Mouse (Mus musculus) neural tube, embryonic 14.5 days (tissue): ENCODE data around the gene Trim75. TPM values are rescaled to one million over a fixed set of nuclear protein-coding genes. Genes with fewer than 3 reads are reported as not detected.
A peak's percentile ranks its signal among the peaks of the same experiment; 100 is the strongest.

Experiments
- ATAC-seq: fragments of 200-750 bp; cut with Nextera tagmentation; 2 replicates; pipeline ENCODE4 v1.8.0; 2017; ENCODE audit warnings: low read depth, mild to moderate bottlenecking, moderate TSS enrichment, moderate library complexity
- H3K27ac ChIP-seq: fragments of 300-500 bp; sonication (generic); 2 replicates; pipeline ENCODE4 v1.5.1; 2014; ENCODE audit warnings: low read depth, mild to moderate bottlenecking, control low read depth, low read length, moderate library complexity, mixed read lengths
- H3K27me3 ChIP-seq: fragments of 300-500 bp; sonication (generic); 2 replicates; pipeline ENCODE4 v1.6.1; 2014; ENCODE audit warnings: low read length; ENCODE audit not compliant: control insufficient read depth, insufficient read depth
- H3K36me3 ChIP-seq: fragments of 300-500 bp; sonication (generic); 2 replicates; pipeline ENCODE4 v1.6.1; 2014; ENCODE audit warnings: low read length, mixed read lengths; ENCODE audit not compliant: control insufficient read depth, insufficient read depth
- H3K4me1 ChIP-seq: fragments of 300-500 bp; sonication (generic); 2 replicates; pipeline ENCODE4 v1.6.1; 2014; ENCODE audit warnings: low read length; ENCODE audit not compliant: control insufficient read depth, insufficient read depth
- H3K4me2 ChIP-seq: fragments of 300-500 bp; sonication (generic); 2 replicates; pipeline ENCODE4 v1.6.1; 2014; ENCODE audit warnings: mild to moderate bottlenecking, low read depth, low read length, control low read depth
- H3K4me3 ChIP-seq: fragments of 300-500 bp; sonication (generic); 2 replicates; pipeline ENCODE4 v1.5.1; 2014; ENCODE audit warnings: low read depth, low read length, control low read depth, mixed read lengths
- H3K9ac ChIP-seq: fragments of 300-500 bp; sonication (generic); replicated peaks from 2 replicates; pipeline ENCODE4 v1.6.1; 2014; ENCODE audit warnings: low read depth, mild to moderate bottlenecking, control low read depth, low read length, mixed read lengths
- H3K9me3 ChIP-seq: fragments of 300-500 bp; sonication (generic); 2 replicates; pipeline ENCODE4 v1.6.1; 2016; ENCODE audit warnings: low read length; ENCODE audit not compliant: control insufficient read depth
- WGBS: fragments of 180-500 bp; shearing (Covaris S2); extraction: QIAGEN DNeasy Blood & Tissue Kit; methylation state at CpG from one replicate; pipeline ENCODE4 v1.1.7; 2014; 5-methylcytosine and 5-hydroxymethylcytosine counted together
- polyA plus RNA-seq: library from polyadenylated mRNA; unstranded; fragments of >200 nt; fragmentation: Nextera tagmentation; extraction: Ambion mirVana; gene quantifications from 2 replicates; pipeline ENCODE4 v1.2.1, GENCODE M21; 2014

The Trim75 gene
- polyA plus RNA-seq, 1 experiment from 2014 or later: 0.05 TPM

- peak within 1 kb of the TSS; percentile 52 for H3K4me2 ChIP-seq
- peak within 1 kb of the TSS; percentile 69 for H3K4me3 ChIP-seq
- no peaks in the 10 kb centered on the region for H3K27me3 ChIP-seq
- peak within 1 kb of the TSS; percentile 54 for H3K9ac ChIP-seq
- peak; percentile 94 for ATAC-seq
- H3K27ac ChIP-seq: peak within 1 kb of the TSS; percentile 63
- no peaks in the 10 kb centered on the region; the same call in 1 of the 2 replicates for H3K4me1 ChIP-seq
- no peaks in the 10 kb centered on the region for H3K9me3 ChIP-seq
- 2% methylated on average over 67 of the region's 73 CpGs for WGBS
- H3K36me3 ChIP-seq: no peaks in the 10 kb centered on the region
Observed at GRCm38 (mm10) chr8:64946820-64947697, 40.6 kb downstream of the Trim75 start, which contains the start of gene Tmem192. TSS of gene Tmem192 (plus strand) at chr8:64947185.

GRCm38 (mm10) chr8:64946441-64946819, 41.2 kb downstream of the Trim75 start:
- Histone ChIP-seq H3K9me3 (no peaks in the 10 kb centered on the region), H3K36me3 (no peaks in the 10 kb centered on the region), H3K9ac (no peak overlapping the region), H3K27me3 (no peaks in the 10 kb centered on the region), H3K4me2 (no peak overlapping the region), H3K4me3 (no peak overlapping the region; the same call in 1 of the 2 replicates), H3K4me1 (no peaks in the 10 kb centered on the region; the same call in 1 of the 2 replicates), H3K27ac (no peak overlapping the region)
- no peak for ATAC-seq
- WGBS: 56% methylated on average over 8 of the region's 8 CpGs

- Histone ChIP-seq H3K36me3 (no peaks in the 10 kb centered on the region), H3K4me2 (no peak overlapping the region), H3K9me3 (no peaks in the 10 kb centered on the region), H3K4me1 (no peaks in the 10 kb centered on the region; the same call in 1 of the 2 replicates), H3K4me3 (no peak overlapping the region), H3K27ac (no peak overlapping the region), H3K27me3 (no peaks in the 10 kb centered on the region), H3K9ac (no peak overlapping the region)
- no peak for ATAC-seq
- 81% methylated on average over 7 of the region's 7 CpGs for WGBS
Observed at GRCm38 (mm10) chr8:64945606-64946005, 42.0 kb downstream of the Trim75 start.

GRCm38 (mm10) chr8:64944831-64945230, 42.8 kb downstream of the Trim75 start:
- H3K9ac ChIP-seq: no peak overlapping the region
- H3K4me2 ChIP-seq: no peak overlapping the region
- no peak overlapping the region for H3K27ac ChIP-seq
- WGBS: 28% methylated on average over 5 of the region's 5 CpGs
- H3K4me1 ChIP-seq: no peaks in the 10 kb centered on the region; the same call in 1 of the 2 replicates
- no peak overlapping the region for H3K4me3 ChIP-seq
- H3K9me3 ChIP-seq: no peaks in the 10 kb centered on the region
- no peaks in the 10 kb centered on the region for H3K36me3 ChIP-seq
- no peaks in the 10 kb centered on the region for H3K27me3 ChIP-seq
- ATAC-seq: no peak

- H3K4me2 ChIP-seq: peak overlapping the region; percentile 23
- no peaks in the 10 kb centered on the region for H3K4me1 ChIP-seq
- WGBS: 14% methylated on average over 5 of the region's 5 CpGs
- ATAC-seq: no peak
- H3K9ac ChIP-seq: no peak overlapping the region
- no peak overlapping the region for H3K27ac ChIP-seq
- no peak overlapping the region for H3K4me3 ChIP-seq
- H3K36me3 ChIP-seq: no peaks in the 10 kb centered on the region
- no peaks in the 10 kb centered on the region for H3K27me3 ChIP-seq
- no peaks in the 10 kb centered on the region for H3K9me3 ChIP-seq
Observed at GRCm38 (mm10) chr8:64942946-64943345, 44.7 kb downstream of the Trim75 start.

GRCm38 (mm10) chr8:64941495-64941894, 46.1 kb downstream of the Trim75 start:
- H3K4me3 ChIP-seq: no peak overlapping the region
- no peak overlapping the region for H3K4me2 ChIP-seq
- H3K9ac ChIP-seq: no peak overlapping the region
- H3K9me3 ChIP-seq: no peaks in the 10 kb centered on the region
- H3K27me3 ChIP-seq: no peaks in the 10 kb centered on the region
- ATAC-seq: peak; percentile 66; the same call in 1 of the 2 replicates
- H3K36me3 ChIP-seq: no peaks in the 10 kb centered on the region
- no peak overlapping the region for H3K27ac ChIP-seq
- H3K4me1 ChIP-seq: no peaks in the 10 kb centered on the region
- WGBS: 14% methylated on average over 9 of the region's 9 CpGs

GRCm38 (mm10) chr8:64941019-64941418, 46.6 kb downstream of the Trim75 start:
- Histone ChIP-seq H3K27ac (no peak overlapping the region), H3K4me3 (no peak overlapping the region), H3K27me3 (no peaks in the 10 kb centered on the region), H3K36me3 (no peaks in the 10 kb centered on the region), H3K4me1 (no peaks in the 10 kb centered on the region), H3K4me2 (no peak overlapping the region), H3K9ac (no peak overlapping the region), H3K9me3 (no peaks in the 10 kb centered on the region)
- 81% methylated on average over 8 of the region's 8 CpGs for whole genome bisulfite sequencing
- 0 out of 2 replicates have a peak, but pooled peaks have one; percentile 18 for ATAC-seq

- ATAC-seq: no peak
- WGBS: 76% methylated on average over 3 of the region's 3 CpGs
- H3K27me3 ChIP-seq: no peaks in the 10 kb centered on the region
- H3K9ac ChIP-seq: no peak overlapping the region
- no peak overlapping the region for H3K4me3 ChIP-seq
- no peaks in the 10 kb centered on the region for H3K4me1 ChIP-seq
- no peak overlapping the region for H3K27ac ChIP-seq
- H3K9me3 ChIP-seq: no peaks in the 10 kb centered on the region
- H3K4me2 ChIP-seq: no peak overlapping the region
- no peaks in the 10 kb centered on the region for H3K36me3 ChIP-seq
Observed at GRCm38 (mm10) chr8:64934997-64935396, 52.6 kb downstream of the Trim75 start.
